Mouse (Mus musculus): ENCODE data around the gene Psmb11. TPM values are rescaled to one million over a fixed set of nuclear protein-coding genes. Genes with fewer than 3 reads are reported as not detected.

Psmb11 gene
- polyA plus RNA-seq, 1 experiment from 2014 or later: not detected

GRCm38 (mm10) chr14:54582536-54582935 lies 38.7 kb upstream of the Psmb11 start:
- WGBS: 88% methylated on average over 9 of the region's 9 CpGs
- Histone ChIP-seq H3K4me2 (no peak overlapping the region), H3K9me3 (no peaks in the 10 kb centered on the region), H3K4me1 (peaks cover 7% of the 10 kb centered on the region), H3K27me3 (no peaks in the 10 kb centered on the region), H3K27ac (no peak overlapping the region), H3K9ac (no peak overlapping the region), H3K4me3 (no peak overlapping the region), H3K36me3 (peaks cover 32% of the 10 kb centered on the region)
- no peak for ATAC-seq (ENCODE audit: insufficient number of reproducible peaks, insufficient read depth, low FRiP score, low TSS enrichment, low read depth)

- 39% methylated on average over 7 of the region's 7 CpGs for WGBS
- Histone ChIP-seq H3K27ac (no peak overlapping the region), H3K4me1 (peaks cover under 1% of the 10 kb centered on the region), H3K27me3 (no peaks in the 10 kb centered on the region), H3K4me3 (no peak overlapping the region), H3K36me3 (peaks cover 32% of the 10 kb centered on the region), H3K9me3 (no peaks in the 10 kb centered on the region), H3K9ac (no peak overlapping the region), H3K4me2 (no peak overlapping the region)
- no peak for ATAC-seq (ENCODE audit: insufficient number of reproducible peaks, insufficient read depth, low FRiP score, low TSS enrichment, low read depth)
Observed at GRCm38 (mm10) chr14:54583681-54584338, 37.4 kb upstream of the Psmb11 start.

GRCm38 (mm10) chr14:54591056-54591455 lies 30.2 kb upstream of the Psmb11 start:
- Histone ChIP-seq H3K4me3 (no peak overlapping the region), H3K9me3 (peaks cover 4% of the 10 kb centered on the region; the same call in 1 of the 2 replicates), H3K27me3 (no peaks in the 10 kb centered on the region), H3K4me1 (0 out of 2 replicates have a peak, but pooled peaks cover 2% of the 10 kb centered on the region), H3K36me3 (peaks cover 44% of the 10 kb centered on the region), H3K4me2 (no peak overlapping the region), H3K9ac (no peak overlapping the region), H3K27ac (no peak overlapping the region)
- WGBS: 88% methylated on average over 16 of the region's 16 CpGs
- no peak for ATAC-seq (ENCODE audit: insufficient number of reproducible peaks, insufficient read depth, low FRiP score, low TSS enrichment, low read depth)

- Histone ChIP-seq H3K36me3 (peaks cover 50% of the 10 kb centered on the region), H3K27me3 (no peaks in the 10 kb centered on the region), H3K9me3 (peaks cover 4% of the 10 kb centered on the region; the same call in 1 of the 2 replicates), H3K9ac (no peak overlapping the region), H3K4me3 (no peak overlapping the region), H3K4me1 (0 out of 2 replicates have a peak, but pooled peaks cover 2% of the 10 kb centered on the region), H3K27ac (no peak overlapping the region), H3K4me2 (no peak overlapping the region)
- WGBS: 74% methylated on average over 10 of the region's 10 CpGs
- no peak for ATAC-seq (ENCODE audit: insufficient number of reproducible peaks, insufficient read depth, low FRiP score, low TSS enrichment, low read depth)
Observed at GRCm38 (mm10) chr14:54592319-54592934, 28.8 kb upstream of the Psmb11 start.

DNA sequence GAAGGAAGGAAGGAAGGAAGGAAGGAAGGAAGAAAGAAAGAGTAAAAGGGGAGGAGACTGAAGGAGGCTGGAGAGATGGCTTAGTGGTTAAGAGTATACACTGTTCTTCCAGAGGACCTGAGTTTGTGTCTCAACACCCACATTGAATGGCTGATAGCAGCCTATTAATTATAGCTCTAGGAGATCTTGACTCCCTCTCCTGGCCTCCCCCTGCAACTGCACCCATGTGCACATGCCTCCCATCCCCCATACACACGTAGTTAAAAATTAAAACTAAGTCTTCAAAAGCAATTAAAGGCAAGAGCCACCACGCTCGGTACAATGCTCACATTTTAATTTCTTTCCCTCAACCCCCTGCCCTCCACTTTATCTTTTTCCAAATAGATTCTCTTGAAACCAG lies 27.2 kb upstream of the Psmb11 start:
- ATAC-seq (ENCODE audit: insufficient number of reproducible peaks, insufficient read depth, low FRiP score, low TSS enrichment, low read depth): no peak
- 85% methylated on average over 3 of the region's 3 CpGs for WGBS
- no peak overlapping the region for H3K27ac ChIP-seq

GRCm38 (mm10) chr14:54594631-54595414 lies 26.4 kb upstream of the Psmb11 start:
- H3K4me2 ChIP-seq: no peak overlapping the region
- no peak for ATAC-seq (ENCODE audit: insufficient number of reproducible peaks, insufficient read depth, low FRiP score, low TSS enrichment, low read depth)
- WGBS: 70% methylated on average over 28 of the region's 28 CpGs
- H3K9me3 ChIP-seq: peaks cover 4% of the 10 kb centered on the region; the same call in 1 of the 2 replicates
- H3K4me1 ChIP-seq: 0 out of 2 replicates have a peak, but pooled peaks cover 2% of the 10 kb centered on the region
- no peak overlapping the region for H3K27ac ChIP-seq
- no peak overlapping the region for H3K9ac ChIP-seq
- peaks cover 61% of the 10 kb centered on the region for H3K36me3 ChIP-seq
- H3K4me3 ChIP-seq: no peak overlapping the region
- H3K27me3 ChIP-seq: no peaks in the 10 kb centered on the region

More for the DNA sequence above, 27.2 kb upstream of the Psmb11 start:
- H3K4me2 ChIP-seq: no peak overlapping the region
- 0 out of 2 replicates have a peak, but pooled peaks cover 2% of the 10 kb centered on the region for H3K4me1 ChIP-seq
- H3K9me3 ChIP-seq: peaks cover 4% of the 10 kb centered on the region; the same call in 1 of the 2 replicates
- no peak overlapping the region for H3K4me3 ChIP-seq
- peaks cover 54% of the 10 kb centered on the region for H3K36me3 ChIP-seq
- no peaks in the 10 kb centered on the region for H3K27me3 ChIP-seq
- no peak overlapping the region for H3K9ac ChIP-seq

- Histone ChIP-seq H3K27me3 (no peaks in the 10 kb centered on the region), H3K4me1 (peaks cover 3% of the 10 kb centered on the region; the same call in 1 of the 2 replicates), H3K36me3 (peaks cover 44% of the 10 kb centered on the region), H3K4me2 (no peak overlapping the region), H3K9me3 (peaks cover 4% of the 10 kb centered on the region; the same call in 1 of the 2 replicates), H3K4me3 (no peak overlapping the region), H3K9ac (no peak overlapping the region), H3K27ac (no peak overlapping the region)
- 82% methylated on average over 7 of the region's 7 CpGs for WGBS
- no peak for ATAC-seq (ENCODE audit: insufficient number of reproducible peaks, insufficient read depth, low FRiP score, low TSS enrichment, low read depth)
Observed at GRCm38 (mm10) chr14:54597084-54597483, 24.1 kb upstream of the Psmb11 start.

- Histone ChIP-seq H3K36me3 (peaks cover 19% of the 10 kb centered on the region), H3K4me3 (no peak overlapping the region), H3K27me3 (no peaks in the 10 kb centered on the region), H3K4me2 (no peak overlapping the region), H3K9ac (no peak overlapping the region), H3K27ac (no peak overlapping the region), H3K4me1 (peaks cover 19% of the 10 kb centered on the region), H3K9me3 (no peaks in the 10 kb centered on the region)
- WGBS: 52% methylated on average over 2 of the region's 2 CpGs
- no peak for ATAC-seq (ENCODE audit: insufficient number of reproducible peaks, insufficient read depth, low FRiP score, low TSS enrichment, low read depth)
Observed at GRCm38 (mm10) chr14:54601601-54602000, 19.6 kb upstream of the Psmb11 start.

- Histone ChIP-seq H3K27me3 (no peaks in the 10 kb centered on the region), H3K9me3 (no peaks in the 10 kb centered on the region)
- no peak for ATAC-seq (ENCODE audit: insufficient number of reproducible peaks, insufficient read depth, low FRiP score, low TSS enrichment, low read depth)
Observed at GRCm38 (mm10) chr14:54602613-54603012, 18.6 kb upstream of the Psmb11 start.

GRCm38 (mm10) chr14:54603038-54603654 lies 18.1 kb upstream of the Psmb11 start:
- ATAC-seq (ENCODE audit: insufficient number of reproducible peaks, insufficient read depth, low FRiP score, low TSS enrichment, low read depth): peak; percentile 98
- Histone ChIP-seq H3K9ac (peak overlapping the region; percentile 83), H3K4me1 (peaks cover 19% of the 10 kb centered on the region), H3K27me3 (no peaks in the 10 kb centered on the region), H3K9me3 (no peaks in the 10 kb centered on the region), H3K36me3 (peaks cover 12% of the 10 kb centered on the region), H3K27ac (peak overlapping the region; percentile 94), H3K4me3 (peak overlapping the region; percentile 63), H3K4me2 (peak overlapping the region; percentile 56)
- under 1% methylated on average over 46 of the region's 46 CpGs for WGBS

More at GRCm38 (mm10) chr14:54602613-54603012, 18.6 kb upstream of the Psmb11 start:
- peak overlapping the region; percentile 56 for H3K4me2 ChIP-seq
- peak overlapping the region; percentile 94 for H3K27ac ChIP-seq
- H3K9ac ChIP-seq: peak overlapping the region; percentile 83
- H3K4me3 ChIP-seq: peak overlapping the region; percentile 63
- peaks cover 19% of the 10 kb centered on the region for H3K4me1 ChIP-seq
- peaks cover 12% of the 10 kb centered on the region for H3K36me3 ChIP-seq
- 37% methylated on average over 4 of the region's 4 CpGs for WGBS

DNA sequence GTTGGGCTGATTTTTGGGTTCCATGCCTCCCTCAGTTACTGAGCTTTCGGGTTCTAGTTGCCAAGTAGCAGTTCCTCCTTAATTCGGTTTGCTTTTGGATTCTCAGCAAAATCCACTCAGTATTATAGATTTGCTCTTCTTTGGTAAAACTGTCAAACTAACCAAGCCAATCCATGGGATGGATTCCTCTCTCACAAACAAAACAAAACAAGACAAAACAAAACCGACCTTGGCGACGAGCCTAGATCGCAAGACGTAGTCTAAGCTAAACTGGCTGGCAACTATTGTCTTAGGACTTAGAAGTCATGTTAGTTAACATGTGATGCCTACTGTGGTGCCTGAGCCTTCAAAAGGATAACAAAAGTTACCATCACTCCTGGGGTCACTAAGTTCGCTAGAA lies 17.5 kb upstream of the Psmb11 start:
- peaks cover 19% of the 10 kb centered on the region for H3K4me1 ChIP-seq
- H3K9me3 ChIP-seq: no peaks in the 10 kb centered on the region
- H3K36me3 ChIP-seq: peaks cover 11% of the 10 kb centered on the region
- ATAC-seq (ENCODE audit: insufficient number of reproducible peaks, insufficient read depth, low FRiP score, low TSS enrichment, low read depth): no peak
- peak overlapping the region; percentile 63 for H3K4me3 ChIP-seq
- H3K4me2 ChIP-seq: peak overlapping the region; percentile 56
- no peak overlapping the region for H3K9ac ChIP-seq
- WGBS: 83% methylated on average over 8 of the region's 8 CpGs
- H3K27me3 ChIP-seq: no peaks in the 10 kb centered on the region
- H3K27ac ChIP-seq: peak overlapping the region; percentile 94
